Mouse (Mus musculus) intestine, postnatal 0 days (tissue): ENCODE results near the gene Ccdc63. TPM values are rescaled to one million over a fixed set of nuclear protein-coding genes. Genes with fewer than 3 reads are reported as not detected.
"Not testable (repeated sequence)": the region's sequence is repeated elsewhere in the genome, so short reads cannot be mapped to it uniquely, and the experiment has no call there.

ENCODE experiments used
- ATAC-seq: fragments of 200-750 bp; cut with Nextera tagmentation; 2 replicates; pipeline ENCODE4 v1.8.0; 2017; ENCODE audit warnings: mild to moderate bottlenecking, moderate TSS enrichment, moderate library complexity
- H3K27ac ChIP-seq: fragments of 300-500 bp; sonication (generic); 2 replicates; pipeline ENCODE4 v1.5.1; 2014; ENCODE audit warnings: mild to moderate bottlenecking, low read depth, low read length, moderate library complexity
- H3K27me3 ChIP-seq: fragments of 300-500 bp; sonication (generic); replicated peaks from 2 replicates; pipeline ENCODE4 v1.6.1; 2014; ENCODE audit warnings: low read length, mixed read lengths; ENCODE audit not compliant: control insufficient read depth, insufficient read depth
- H3K36me3 ChIP-seq: fragments of 300-500 bp; sonication (generic); 2 replicates; pipeline ENCODE4 v1.6.1; 2014; ENCODE audit warnings: mild to moderate bottlenecking, moderate library complexity; ENCODE audit not compliant: control insufficient read depth, insufficient read depth
- H3K4me1 ChIP-seq: fragments of 300-500 bp; sonication (generic); replicated peaks from 2 replicates; pipeline ENCODE4 v1.6.1; 2014; ENCODE audit warnings: antibody characterized with exemption, low read length, mixed read lengths; ENCODE audit not compliant: control insufficient read depth, insufficient read depth
- H3K4me2 ChIP-seq: fragments of 300-500 bp; sonication (generic); replicated peaks from 2 replicates; pipeline ENCODE4 v1.6.1; 2014; ENCODE audit warnings: low read depth, mild to moderate bottlenecking, moderate library complexity
- H3K4me3 ChIP-seq: fragments of 300-500 bp; sonication (generic); 2 replicates; pipeline ENCODE4 v1.5.1; 2014; ENCODE audit warnings: low read depth, low read length
- H3K9ac ChIP-seq: fragments of 300-500 bp; sonication (generic); 2 replicates; pipeline ENCODE4 v1.6.1; 2014; ENCODE audit warnings: mild to moderate bottlenecking, low read depth, low read length
- H3K9me3 ChIP-seq: fragments of 300-500 bp; sonication (generic); 2 replicates; pipeline ENCODE4 v1.6.1; 2016; ENCODE audit warnings: mixed run types; ENCODE audit not compliant: control insufficient read depth
- CTCF ChIP-seq: sonication (generic); IDR thresholded peaks from 2 replicates; pipeline ENCODE4 v1.5.1; 2016; ENCODE audit warnings: low read depth, mild to moderate bottlenecking, control low read depth, antibody characterized with exemption, moderate library complexity
- WGBS: fragments of 180-500 bp; shearing (Covaris S2); extraction: QIAGEN DNeasy Blood & Tissue Kit; methylation state at CpG from one replicate; pipeline ENCODE4 v1.1.7; 2014; 5-methylcytosine and 5-hydroxymethylcytosine counted together
- polyA plus RNA-seq: library from polyadenylated mRNA; unstranded; fragments of >200 nt; fragmentation: Nextera tagmentation; extraction: Ambion mirVana; gene quantifications from 2 replicates; pipeline ENCODE4 v1.2.1, GENCODE M21; 2015

Ccdc63 gene
- polyA plus RNA-seq, 1 experiment from 2014 or later: not detected

GRCm38 (mm10) chr5:122154006-122154405 lies 13.4 kb upstream of the Ccdc63 start:
- Histone ChIP-seq H3K36me3 (no peaks in the 10 kb centered on the region), H3K4me2 (no peak overlapping the region)

GRCm38 (mm10) chr5:122152508-122152907 lies 11.9 kb upstream of the Ccdc63 start:
- H3K4me3 ChIP-seq, H3K27me3 ChIP-seq, ATAC-seq, H3K9ac ChIP-seq, H3K27ac ChIP-seq, H3K4me2 ChIP-seq, H3K9me3 ChIP-seq, H3K36me3 ChIP-seq: not testable (repeated sequence)
- 93% methylated on average over 5 of the region's 5 CpGs for WGBS
- 0 out of 2 replicates have a peak, but pooled peaks cover 11% of the 10 kb centered on the region for H3K4me1 ChIP-seq

More at GRCm38 (mm10) chr5:122154006-122154405, 13.4 kb upstream of the Ccdc63 start:
- no peak overlapping the region for H3K9ac ChIP-seq
- no peak for TF ChIP-seq CTCF
- H3K9me3 ChIP-seq: no peaks in the 10 kb centered on the region
- no peak for ATAC-seq
- no peaks in the 10 kb centered on the region for H3K27me3 ChIP-seq
- no peak overlapping the region for H3K27ac ChIP-seq
- no peak overlapping the region for H3K4me3 ChIP-seq
- 47% methylated on average over 11 of the region's 14 CpGs for WGBS
- H3K4me1 ChIP-seq: 0 out of 2 replicates have a peak, but pooled peaks cover 11% of the 10 kb centered on the region

- Histone ChIP-seq H3K9me3 (no peaks in the 10 kb centered on the region), H3K4me3 (no peak overlapping the region), H3K27ac (no peak overlapping the region), H3K27me3 (no peaks in the 10 kb centered on the region), H3K4me1 (no peaks in the 10 kb centered on the region), H3K9ac (no peak overlapping the region), H3K4me2 (no peak overlapping the region), H3K36me3 (no peaks in the 10 kb centered on the region)
- no peak for TF ChIP-seq CTCF
- ATAC-seq: no peak
- WGBS: 66% methylated on average over 4 of the region's 4 CpGs
Observed at GRCm38 (mm10) chr5:122149259-122149658, 8.6 kb upstream of the Ccdc63 start.

GRCm38 (mm10) chr5:122148107-122148506 lies 7.5 kb upstream of the Ccdc63 start:
- no peak overlapping the region for H3K4me3 ChIP-seq
- H3K4me1 ChIP-seq: no peaks in the 10 kb centered on the region
- no peaks in the 10 kb centered on the region for H3K27me3 ChIP-seq
- no peaks in the 10 kb centered on the region for H3K9me3 ChIP-seq
- ATAC-seq: no peak
- H3K27ac ChIP-seq: no peak overlapping the region
- H3K4me2 ChIP-seq: no peak overlapping the region
- H3K9ac ChIP-seq: no peak overlapping the region
- H3K36me3 ChIP-seq: no peaks in the 10 kb centered on the region
- WGBS: 94% methylated on average over 1 of the region's 1 CpGs
- TF ChIP-seq CTCF: no peak

- no peaks in the 10 kb centered on the region for H3K9me3 ChIP-seq
- no peak for TF ChIP-seq CTCF
- ATAC-seq: no peak
- no peak overlapping the region for H3K9ac ChIP-seq
- no peaks in the 10 kb centered on the region for H3K4me1 ChIP-seq
- H3K4me2 ChIP-seq: no peak overlapping the region
- no peak overlapping the region for H3K4me3 ChIP-seq
- H3K36me3 ChIP-seq: no peaks in the 10 kb centered on the region
- H3K27ac ChIP-seq: peak overlapping the region; percentile 63
- H3K27me3 ChIP-seq: no peaks in the 10 kb centered on the region
Observed at GRCm38 (mm10) chr5:122146609-122147008, 6.0 kb upstream of the Ccdc63 start.

- TF ChIP-seq CTCF: no peak
- no peaks in the 10 kb centered on the region for H3K27me3 ChIP-seq
- peak overlapping the region; percentile 48 for H3K4me2 ChIP-seq
- WGBS: 43% methylated on average over 10 of the region's 10 CpGs
- H3K9ac ChIP-seq: 0 out of 2 replicates have a peak overlapping the region, but pooled peaks have one; percentile 17
- H3K4me3 ChIP-seq: no peak overlapping the region
- no peaks in the 10 kb centered on the region for H3K36me3 ChIP-seq
- no peaks in the 10 kb centered on the region for H3K4me1 ChIP-seq
- H3K27ac ChIP-seq: peak overlapping the region; percentile 63
- H3K9me3 ChIP-seq: no peaks in the 10 kb centered on the region
- no peak for ATAC-seq
Observed at GRCm38 (mm10) chr5:122146056-122146580, 5.5 kb upstream of the Ccdc63 start.
